Mouse (Mus musculus): ENCODE measurements at regions not wholly inside any gene's neighbourhood (a gene's known extent, or its start where the extent isn't known, plus 50 kb on each side); places are given as distances from the start of the nearest gene placed in this dataset.

DNA sequence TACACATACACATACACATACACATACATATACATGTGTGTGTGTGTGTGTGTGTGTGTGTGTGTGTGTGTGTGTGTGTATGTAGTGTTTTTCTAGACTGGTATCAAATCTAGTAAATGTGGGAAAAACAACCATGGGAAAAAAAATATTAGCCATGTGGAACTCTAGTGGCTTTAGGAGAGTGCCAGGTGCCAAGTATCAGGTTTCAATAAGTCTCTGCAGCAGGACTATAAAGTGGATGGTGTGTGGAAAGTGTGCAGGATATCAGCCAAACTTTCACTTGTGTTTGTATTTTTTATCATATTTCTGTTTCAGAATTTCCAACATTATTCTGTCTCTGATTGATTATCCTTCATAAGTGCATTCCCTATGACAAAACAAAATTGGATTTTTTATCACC, 653.3 kb upstream of the Fam98a start:
- Histone ChIP-seq H3K27me3 (ENCODE audit: insufficient read depth, low read length) (no peaks in the 10 kb centered on the region), H3K4me2 (ENCODE audit: low read depth, low read length) (no peak overlapping the region), H3K36me3 (ENCODE audit: insufficient read depth, low read length) (no peaks in the 10 kb centered on the region), H3K9me3 (ENCODE audit: low read length) (no peaks in the 10 kb centered on the region), H3K27ac (no peak overlapping the region), H3K9ac (replicated peaks; ENCODE audit: low read length) (no peak overlapping the region), H3K4me1 (ENCODE audit: insufficient read depth, low read length) (no peaks in the 10 kb centered on the region), H3K4me3 (ENCODE audit: low read length) (no peak overlapping the region)
- no peak for TF ChIP-seq CTCF (IDR thresholded peaks at IDR 0.05; ENCODE audit: low read depth)
- ATAC-seq: no peak
- no peak for DNase-seq (ENCODE audit: low spot score)

DNA sequence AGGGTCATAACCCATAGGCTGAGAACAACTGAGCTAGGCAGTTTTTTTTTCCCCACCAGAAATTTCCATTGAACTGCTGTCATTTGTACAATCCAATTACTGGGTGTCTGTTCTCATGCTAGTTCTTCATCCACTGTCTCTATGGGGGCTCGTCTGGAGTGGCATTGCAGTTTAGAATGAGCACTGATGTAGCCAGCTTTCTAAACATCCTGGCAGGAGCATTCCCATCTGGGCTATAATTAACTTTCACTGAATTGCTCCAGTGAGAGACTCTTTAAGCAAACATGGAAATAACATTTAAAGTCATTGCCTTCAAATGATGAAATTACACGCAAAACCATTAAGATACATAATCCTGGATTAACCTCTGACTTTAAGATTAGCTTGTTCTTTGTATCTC, 633.1 kb upstream of the Fam98a start:
- H3K9ac ChIP-seq (replicated peaks; ENCODE audit: low read length): no peak overlapping the region
- no peaks in the 10 kb centered on the region for H3K27me3 ChIP-seq (ENCODE audit: insufficient read depth, low read length)
- ATAC-seq (no peak), DNase-seq (ENCODE audit: low spot score) (peak; percentile 40)
- no peak overlapping the region for H3K27ac ChIP-seq
- H3K4me3 ChIP-seq (ENCODE audit: low read length): no peak overlapping the region
- no peak for TF ChIP-seq CTCF (IDR thresholded peaks at IDR 0.05; ENCODE audit: low read depth)
- H3K4me2 ChIP-seq (ENCODE audit: low read depth, low read length): no peak overlapping the region
- H3K9me3 ChIP-seq (ENCODE audit: low read length): no peaks in the 10 kb centered on the region
- WGBS: 31% methylated on average over 2 of the region's 2 CpGs
- no peaks in the 10 kb centered on the region for H3K4me1 ChIP-seq (ENCODE audit: insufficient read depth, low read length)
- no peaks in the 10 kb centered on the region for H3K36me3 ChIP-seq (ENCODE audit: insufficient read depth, low read length)

DNA sequence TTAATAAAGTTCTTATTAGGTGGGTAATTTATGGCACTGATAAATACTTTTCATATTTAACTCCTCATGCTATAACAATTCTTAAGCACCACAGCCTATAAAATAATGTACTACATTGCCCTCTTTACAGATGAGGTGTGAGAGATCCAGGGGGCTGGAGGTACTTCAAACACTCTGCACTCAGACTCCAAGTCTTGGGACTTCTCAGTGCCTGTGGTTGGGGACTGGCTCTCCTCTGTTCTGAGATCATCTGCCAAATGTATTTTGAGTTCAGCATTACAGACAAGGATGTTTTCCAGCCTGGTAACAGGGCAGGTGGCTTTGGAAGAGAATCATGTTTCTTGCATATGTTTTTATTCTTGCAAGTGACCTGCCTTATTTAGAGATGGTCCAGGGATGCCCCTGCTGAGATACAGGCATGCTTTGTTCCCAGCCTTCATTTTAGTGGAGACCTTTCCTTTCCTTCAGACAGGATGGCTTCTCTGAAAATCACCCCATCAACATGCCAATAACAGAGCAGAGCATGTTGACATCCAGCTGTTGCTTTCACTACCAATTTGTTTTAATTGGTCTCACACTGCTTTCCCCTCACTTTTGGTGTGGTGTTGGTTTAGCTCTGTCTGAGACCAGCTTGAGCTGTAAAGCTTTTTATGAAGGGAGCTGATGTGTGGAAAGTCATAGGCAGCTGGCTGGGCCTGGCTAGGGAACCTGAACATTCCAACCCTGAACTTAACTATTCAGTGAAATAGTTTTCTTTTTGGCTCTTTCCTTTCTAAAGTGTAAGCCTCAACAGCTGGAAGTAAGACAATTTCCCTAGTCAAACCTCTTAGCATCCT, 585.1 kb upstream of the Fam98a start:
- Histone ChIP-seq H3K4me1 (ENCODE audit: insufficient read depth, low read length) (no peaks in the 10 kb centered on the region), H3K27me3 (ENCODE audit: insufficient read depth, low read length) (no peaks in the 10 kb centered on the region), H3K4me3 (ENCODE audit: low read length) (no peak overlapping the region), H3K27ac (no peak overlapping the region), H3K9ac (replicated peaks; ENCODE audit: low read length) (no peak overlapping the region), H3K4me2 (ENCODE audit: low read depth, low read length) (no peak overlapping the region), H3K9me3 (ENCODE audit: low read length) (no peaks in the 10 kb centered on the region), H3K36me3 (ENCODE audit: insufficient read depth, low read length) (no peaks in the 10 kb centered on the region)
- no peak for DNase-seq (ENCODE audit: low spot score)
- TF ChIP-seq CTCF (IDR thresholded peaks at IDR 0.05; ENCODE audit: low read depth): no peak
- ATAC-seq: no peak

DNA sequence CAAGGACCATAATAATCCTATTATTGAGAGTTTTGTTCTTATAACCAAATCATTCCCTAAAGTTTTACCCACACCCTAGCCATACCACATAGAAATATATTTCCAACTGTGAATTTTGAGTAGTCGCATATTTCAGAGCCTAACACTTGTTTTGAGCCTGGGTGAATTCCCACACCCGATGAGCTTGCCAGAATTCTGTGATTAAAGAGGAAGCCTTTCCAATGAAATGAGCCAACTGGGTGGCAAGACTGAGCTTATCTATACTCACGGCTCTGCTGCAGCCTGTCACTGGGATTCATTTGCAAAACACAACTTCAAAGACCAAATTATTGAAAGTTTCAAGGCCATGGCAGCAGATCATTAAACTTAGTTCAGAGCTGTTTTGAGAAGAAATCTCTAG, 582.3 kb upstream of the Fam98a start:
- H3K9me3 ChIP-seq (ENCODE audit: low read length): no peaks in the 10 kb centered on the region
- ATAC-seq (no peak), DNase-seq (ENCODE audit: low spot score) (no peak)
- no peak overlapping the region for H3K27ac ChIP-seq
- H3K4me2 ChIP-seq (ENCODE audit: low read depth, low read length): no peak overlapping the region
- H3K27me3 ChIP-seq (ENCODE audit: insufficient read depth, low read length): no peaks in the 10 kb centered on the region
- no peaks in the 10 kb centered on the region for H3K36me3 ChIP-seq (ENCODE audit: insufficient read depth, low read length)
- 58% methylated on average over 3 of the region's 3 CpGs for WGBS
- no peak for TF ChIP-seq CTCF (IDR thresholded peaks at IDR 0.05; ENCODE audit: low read depth)
- H3K4me3 ChIP-seq (ENCODE audit: low read length): no peak overlapping the region
- H3K4me1 ChIP-seq (ENCODE audit: insufficient read depth, low read length): no peaks in the 10 kb centered on the region
- no peak overlapping the region for H3K9ac ChIP-seq (replicated peaks; ENCODE audit: low read length)

DNA sequence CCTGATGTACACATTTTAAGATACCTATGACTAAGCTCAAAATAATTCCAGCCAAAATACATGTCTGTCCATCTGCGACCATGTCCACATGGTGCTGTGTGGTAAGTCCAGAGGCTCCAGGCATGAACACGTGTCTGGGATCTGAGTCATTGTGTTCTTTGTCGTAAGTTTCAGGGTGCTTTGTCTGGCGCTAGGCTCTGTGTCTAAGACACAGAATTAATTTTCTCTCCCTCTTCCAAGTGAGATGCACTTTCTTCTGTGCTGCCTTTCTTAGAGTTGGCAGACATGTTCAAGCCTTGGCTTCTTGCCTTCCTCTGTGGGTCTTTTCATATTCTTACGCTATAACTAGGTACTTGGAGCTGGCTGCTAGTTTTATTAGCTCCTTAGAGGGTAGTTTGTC, 573.5 kb upstream of the Fam98a start:
- Histone ChIP-seq H3K9ac (replicated peaks; ENCODE audit: low read length) (no peak overlapping the region), H3K4me2 (ENCODE audit: low read depth, low read length) (no peak overlapping the region), H3K36me3 (ENCODE audit: insufficient read depth, low read length) (no peaks in the 10 kb centered on the region), H3K9me3 (ENCODE audit: low read length) (no peaks in the 10 kb centered on the region), H3K27ac (no peak overlapping the region), H3K27me3 (ENCODE audit: insufficient read depth, low read length) (no peaks in the 10 kb centered on the region), H3K4me3 (ENCODE audit: low read length) (no peak overlapping the region), H3K4me1 (ENCODE audit: insufficient read depth, low read length) (no peaks in the 10 kb centered on the region)
- ATAC-seq (no peak), DNase-seq (ENCODE audit: low spot score) (peak; percentile 15)
- WGBS: 43% methylated on average over 5 of the region's 5 CpGs
- no peak for TF ChIP-seq CTCF (IDR thresholded peaks at IDR 0.05; ENCODE audit: low read depth)

DNA sequence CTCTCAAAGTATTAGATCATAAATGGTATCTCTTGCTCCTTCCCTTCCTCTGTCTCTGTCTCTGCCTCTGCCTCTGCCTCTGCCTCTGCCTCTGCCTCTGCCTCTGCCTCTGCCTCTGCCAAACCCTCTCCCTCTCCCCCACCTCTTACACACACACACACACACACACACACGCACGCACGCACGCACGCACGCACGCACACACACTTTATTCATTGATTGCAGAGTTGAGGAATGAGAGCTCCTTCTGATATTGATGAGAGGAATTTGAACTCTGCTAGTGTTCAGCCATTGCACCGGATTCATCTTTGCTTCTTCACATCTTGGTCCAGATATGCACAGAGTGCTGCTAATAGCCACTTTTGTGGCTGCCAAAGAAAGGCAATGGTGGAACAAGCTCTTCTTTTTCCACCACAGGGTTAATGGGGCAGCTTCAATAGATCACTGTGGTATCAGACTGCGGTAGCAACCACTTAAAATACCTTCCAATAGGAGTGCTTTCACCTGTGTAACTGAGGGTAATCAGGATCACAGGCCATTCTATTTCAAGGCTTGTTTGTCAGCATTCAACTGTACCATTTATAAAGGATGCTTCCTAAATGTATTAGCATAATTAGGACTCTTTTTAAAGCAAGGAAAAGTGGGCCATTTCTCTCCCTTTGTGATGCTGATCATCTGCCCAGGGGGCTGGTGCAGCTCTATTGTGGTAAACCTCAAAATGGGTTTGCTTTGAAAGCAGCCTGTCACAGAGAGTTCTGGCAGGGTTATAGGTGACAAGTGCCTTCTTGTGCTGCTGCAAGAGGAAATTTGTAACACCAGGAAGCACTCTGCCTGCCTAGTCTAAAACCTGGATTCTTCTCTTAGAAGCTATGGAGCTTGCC, 559.8 kb upstream of the Fam98a start:
- Histone ChIP-seq H3K4me1 (ENCODE audit: insufficient read depth, low read length) (no peaks in the 10 kb centered on the region), H3K27me3 (ENCODE audit: insufficient read depth, low read length) (no peaks in the 10 kb centered on the region), H3K4me3 (ENCODE audit: low read length) (no peak overlapping the region), H3K36me3 (ENCODE audit: insufficient read depth, low read length) (no peaks in the 10 kb centered on the region), H3K9ac (replicated peaks; ENCODE audit: low read length) (no peak overlapping the region), H3K4me2 (ENCODE audit: low read depth, low read length) (no peak overlapping the region), H3K9me3 (ENCODE audit: low read length) (no peaks in the 10 kb centered on the region), H3K27ac (no peak overlapping the region)
- peak; percentile 51; the same call in 1 of the 2 replicates for ATAC-seq
- TF ChIP-seq CTCF (IDR thresholded peaks at IDR 0.05; ENCODE audit: low read depth): no peak
- peak; percentile 24 for DNase-seq (ENCODE audit: low spot score)
- WGBS: 51% methylated on average over 9 of the region's 9 CpGs

DNA sequence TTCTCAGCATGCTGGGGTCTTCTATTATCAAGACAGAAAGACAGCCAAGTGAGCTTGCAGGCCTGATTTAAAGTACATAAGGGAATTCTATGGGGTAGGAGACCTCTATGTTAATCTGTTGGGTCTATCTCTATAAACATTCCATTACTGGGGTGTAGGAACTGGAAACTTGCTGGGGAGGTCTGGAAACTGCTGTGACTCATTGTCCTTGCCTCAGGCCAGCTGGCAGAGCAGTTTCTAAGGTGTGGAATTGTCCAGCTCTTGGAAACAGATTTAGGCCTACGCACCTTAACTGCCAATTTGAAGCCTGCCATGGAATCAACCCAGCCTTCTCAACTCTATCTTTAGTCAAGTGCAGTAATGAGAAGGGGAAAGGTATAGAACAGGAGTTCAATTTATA, 559.1 kb upstream of the Fam98a start:
- Histone ChIP-seq H3K27me3 (ENCODE audit: insufficient read depth, low read length) (no peaks in the 10 kb centered on the region), H3K4me2 (ENCODE audit: low read depth, low read length) (no peak overlapping the region), H3K4me3 (ENCODE audit: low read length) (no peak overlapping the region), H3K9ac (replicated peaks; ENCODE audit: low read length) (no peak overlapping the region), H3K4me1 (ENCODE audit: insufficient read depth, low read length) (no peaks in the 10 kb centered on the region), H3K9me3 (ENCODE audit: low read length) (no peaks in the 10 kb centered on the region), H3K36me3 (ENCODE audit: insufficient read depth, low read length) (no peaks in the 10 kb centered on the region), H3K27ac (no peak overlapping the region)
- ATAC-seq (no peak), DNase-seq (ENCODE audit: low spot score) (no peak)
- WGBS: 96% methylated on average over 1 of the region's 1 CpGs
- no peak for TF ChIP-seq CTCF (IDR thresholded peaks at IDR 0.05; ENCODE audit: low read depth)

Measured in hindbrain, postnatal 0 days (tissue).